Mouse (Mus musculus) heart, adult 11 months (tissue): ENCODE results near the gene Smc1a.
"Not testable (repeated sequence)": the region's sequence is repeated elsewhere in the genome, so short reads cannot be mapped to it uniquely, and the experiment has no call there.

Source experiments
- DNase-seq: peaks from one replicate; pipeline ENCODE4 v3.0.0; 2022

Gene Smc1a

GRCm38 (mm10) chrX:152016151-152017145, at the start of gene Smc1a, which contains the start of gene Ribc1:
Gene Smc1a (plus strand): TSS chrX:152016428.
Gene Ribc1 (minus strand): TSS chrX:152016295.
- DNase-seq, result peak; percentile 99

GRCm38 (mm10) chrX:151999006-151999710, 17.1 kb upstream of the Smc1a start:
- DNase-seq, result no peak

GRCm38 (mm10) chrX:152001182-152001684, 15.0 kb upstream of the Smc1a start:
- DNase-seq, result no peak

- DNase-seq, result peak; percentile 99
Observed at GRCm38 (mm10) chrX:152001737-152002710, 14.2 kb upstream of the Smc1a start, which contains the start of gene Hsd17b10. Gene Hsd17b10 (plus strand): TSS chrX:152001845.

GRCm38 (mm10) chrX:152002865-152003264, 13.4 kb upstream of the Smc1a start:
- no peak for DNase-seq

- no peak for DNase-seq
Observed at GRCm38 (mm10) chrX:152007863-152008262, 8.4 kb upstream of the Smc1a start.

GRCm38 (mm10) chrX:152015752-152016150, 477 bp upstream of the Smc1a start:
- DNase-seq, result no peak

GRCm38 (mm10) chrX:152017186-152017585, 958 bp downstream of the Smc1a start:
- no peak for DNase-seq

- no peak for DNase-seq
Observed at GRCm38 (mm10) chrX:152019294-152019693, 3.1 kb downstream of the Smc1a start.

GRCm38 (mm10) chrX:152039865-152040264, 23.6 kb downstream of the Smc1a start:
- no peak for DNase-seq

GRCm38 (mm10) chrX:152047230-152047629, 31.0 kb downstream of the Smc1a start:
- DNase-seq, result no peak

GRCm38 (mm10) chrX:152052546-152052945, 36.3 kb downstream of the Smc1a start:
- DNase-seq, result no peak

- DNase-seq, result no peak
Observed at GRCm38 (mm10) chrX:152054094-152054493, 37.9 kb downstream of the Smc1a start.

- no peak for DNase-seq
Observed at GRCm38 (mm10) chrX:152065674-152066073, 49.4 kb downstream of the Smc1a start.

GRCm38 (mm10) chrX:152067789-152068188, 51.6 kb downstream of the Smc1a start:
- DNase-seq, result no peak

GRCm38 (mm10) chrX:152089832-152090614, 73.8 kb downstream of the Smc1a start:
- not testable (repeated sequence) for DNase-seq

- no peak for DNase-seq
Observed at GRCm38 (mm10) chrX:152097572-152097971, 81.3 kb downstream of the Smc1a start.
